Mouse (Mus musculus) olfactory bulb, adult 2 months (tissue): ENCODE measurements around the gene Shh. TPM values are rescaled to one million over a fixed set of nuclear protein-coding genes. Genes with fewer than 3 reads are reported as not detected.

ENCODE experiments used
- H3K27ac ChIP-seq: fragments of 200-500 bp; 2 replicates; pipeline ENCODE4 v1.5.1; 2012; ENCODE audit warnings: low read depth, low read length; ENCODE audit not compliant: insufficient read depth
- H3K4me1 ChIP-seq: fragments of 200-500 bp; 2 replicates; pipeline ENCODE4 v1.6.1; 2012; ENCODE audit warnings: low read length; ENCODE audit not compliant: control insufficient read depth, insufficient read depth
- H3K4me3 ChIP-seq: fragments of 200-500 bp; 2 replicates; pipeline ENCODE4 v1.5.1; 2012; ENCODE audit warnings: mild to moderate bottlenecking, low read depth, low read length, moderate library complexity; ENCODE audit not compliant: insufficient read depth
- CTCF ChIP-seq: fragments of 200-500 bp; IDR thresholded peaks from 2 replicates; pipeline ENCODE4 v1.5.1; 2012; ENCODE audit warnings: low read depth, mild to moderate bottlenecking, low read length, moderate library complexity; ENCODE audit not compliant: insufficient read depth
- POLR2A ChIP-seq: fragments of 200-500 bp; IDR thresholded peaks from 2 replicates; pipeline ENCODE4 v1.6.1; 2012; ENCODE audit warnings: mild to moderate bottlenecking, low read depth, low read length, moderate library complexity; ENCODE audit not compliant: insufficient read depth
- WGBS: fragments of 180-500 bp; shearing (Covaris S2); methylation state at CpG from one replicate; pipeline ENCODE4 v1.1.7; 2018; 5-methylcytosine and 5-hydroxymethylcytosine counted together
- polyA plus RNA-seq: library from polyadenylated mRNA; stranded (reverse); fragments of >200 nt; gene quantifications from 2 replicates; pipeline ENCODE4 v1.2.4, GENCODE M21; 2012; ENCODE audit warnings: low replicate concordance; ENCODE audit not compliant: missing spikeins, insufficient read depth, insufficient read length

Gene Shh
- polyA plus RNA-seq, 1 experiment: not detected

GRCm38 (mm10) chr5:28460556-28461350 is 6.3 kb downstream of the Shh start:
- TF ChIP-seq CTCF (no peak), POLR2A (no peak)
- Histone ChIP-seq H3K27ac (no peak overlapping the region), H3K4me1 (peaks cover 27% of the 10 kb centered on the region), H3K4me3 (no peak overlapping the region)
- 22% methylated on average over 17 of the region's 17 CpGs for WGBS

DNA sequence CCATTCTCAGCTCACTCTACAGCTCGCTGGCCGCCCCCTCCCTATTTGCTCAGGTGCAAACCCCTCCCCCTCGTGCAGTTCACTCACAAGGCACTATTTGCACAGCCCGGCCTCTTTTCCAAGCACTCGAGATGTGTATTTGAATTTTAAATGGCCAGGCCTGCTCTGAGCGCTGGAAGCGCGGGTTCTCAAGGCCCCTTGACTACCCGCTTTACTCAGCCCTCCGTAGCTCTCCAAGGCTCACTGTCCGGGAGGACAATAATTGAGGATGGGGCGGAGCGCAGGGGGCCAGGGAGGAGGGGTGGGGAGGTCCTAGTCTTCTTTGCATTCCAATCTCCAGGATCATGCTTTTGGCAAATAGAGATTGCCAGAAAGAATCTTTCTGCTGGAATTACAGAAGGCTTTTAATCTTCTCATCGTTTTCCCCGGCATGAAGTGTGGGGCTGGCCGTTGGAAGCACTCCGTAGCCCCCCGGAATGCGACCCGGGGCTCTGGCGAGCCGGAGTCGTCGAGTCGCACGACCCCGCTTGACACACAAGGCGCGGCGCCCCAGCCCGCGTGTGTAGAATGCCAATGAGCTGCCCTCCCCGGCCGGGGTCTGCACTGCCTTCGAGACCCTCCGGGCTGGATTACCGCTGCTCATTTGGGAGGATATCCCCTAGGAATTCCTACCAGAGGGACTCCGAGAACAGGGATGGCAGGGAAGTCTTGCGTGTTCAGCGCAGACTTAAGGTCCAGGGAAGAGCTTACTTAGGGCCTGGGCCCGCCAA is 7.4 kb downstream of the Shh start:
- whole genome bisulfite sequencing: 35% methylated on average over 41 of the region's 41 CpGs

DNA sequence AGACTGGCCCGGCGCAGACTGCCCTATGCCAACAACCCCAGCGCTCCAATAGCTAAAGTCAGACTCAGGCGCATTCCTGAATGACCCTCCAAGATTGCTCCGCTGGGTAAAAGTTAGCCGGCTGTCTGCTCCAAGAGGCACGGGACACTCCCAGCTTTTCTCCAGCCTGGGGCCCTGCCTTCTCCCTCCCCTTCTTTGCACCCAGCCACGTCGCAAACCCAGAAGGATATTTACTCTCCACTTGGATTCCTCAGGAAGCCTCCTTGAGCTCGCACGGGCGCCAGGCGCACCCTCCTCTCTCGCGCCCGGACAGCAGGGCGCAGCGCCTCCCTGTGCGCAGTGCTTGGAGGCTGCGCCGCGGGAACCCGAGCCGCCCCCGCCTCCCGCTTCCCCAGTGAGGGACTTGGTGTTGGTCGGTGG is 8.2 kb downstream of the Shh start:
- H3K4me3 ChIP-seq: no peak overlapping the region
- H3K4me1 ChIP-seq: peaks cover 24% of the 10 kb centered on the region
- no peak overlapping the region for H3K27ac ChIP-seq
- WGBS: 21% methylated on average over 27 of the region's 27 CpGs
- TF ChIP-seq POLR2A (no peak), CTCF (no peak)

More for the DNA sequence above, 7.4 kb downstream of the Shh start:
- TF ChIP-seq CTCF (no peak), POLR2A (no peak)
- H3K4me1 ChIP-seq: peaks cover 27% of the 10 kb centered on the region
- no peak overlapping the region for H3K27ac ChIP-seq
- H3K4me3 ChIP-seq: no peak overlapping the region

DNA sequence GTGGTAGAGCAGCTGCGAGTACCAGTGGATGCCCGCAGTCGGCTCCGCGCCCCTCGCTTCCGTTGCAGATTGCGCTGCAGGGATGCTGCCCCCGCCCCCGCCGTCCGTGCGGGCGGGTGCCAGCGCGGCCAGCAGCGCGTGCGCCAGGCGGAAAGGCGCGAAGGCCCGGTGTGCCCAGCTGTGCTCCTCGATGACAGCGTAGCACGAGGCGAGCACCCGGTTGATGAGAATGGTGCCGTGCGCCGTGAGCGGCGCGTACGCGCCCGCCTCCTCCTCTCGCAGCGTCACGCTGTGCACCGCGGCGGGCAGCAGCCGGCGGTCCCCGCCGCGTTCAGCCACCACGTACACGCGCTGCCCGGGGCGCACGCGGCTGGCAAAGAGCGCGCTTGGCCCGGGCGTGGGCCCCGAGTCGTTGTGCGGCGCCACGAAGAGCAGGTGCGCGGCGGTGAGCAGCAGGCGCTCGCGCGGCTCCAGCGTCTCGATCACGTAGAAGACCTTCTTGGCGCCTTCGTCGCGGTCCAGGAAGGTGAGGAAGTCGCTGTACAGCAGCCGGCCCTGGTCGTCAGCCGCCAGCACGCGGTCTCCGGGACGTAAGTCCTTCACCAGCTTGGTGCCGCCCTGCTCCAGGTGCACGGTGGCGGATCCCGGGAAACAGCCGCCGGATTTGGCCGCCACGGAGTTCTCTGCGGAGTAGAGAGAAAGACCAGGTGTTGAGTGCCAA is 9.0 kb downstream of the Shh start:
- Histone ChIP-seq H3K4me1 (peaks cover 18% of the 10 kb centered on the region), H3K4me3 (peak overlapping the region; percentile 31), H3K27ac (no peak overlapping the region)
- WGBS: 7% methylated on average over 95 of the region's 95 CpGs
- TF ChIP-seq POLR2A: no peak

- Histone ChIP-seq H3K4me1 (peaks cover 12% of the 10 kb centered on the region), H3K4me3 (no peak overlapping the region), H3K27ac (no peak overlapping the region)
- 87% methylated on average over 1 of the region's 1 CpGs for WGBS
- TF ChIP-seq POLR2A: no peak
- no peak for TF ChIP-seq CTCF
Observed at GRCm38 (mm10) chr5:28456366-28456765, 10.7 kb downstream of the Shh start.

- WGBS: 94% methylated on average over 5 of the region's 5 CpGs
- peaks cover 12% of the 10 kb centered on the region for H3K4me1 ChIP-seq
- H3K27ac ChIP-seq: no peak overlapping the region
- TF ChIP-seq CTCF (no peak), POLR2A (no peak)
- no peak overlapping the region for H3K4me3 ChIP-seq
Observed at GRCm38 (mm10) chr5:28455721-28456120, 11.3 kb downstream of the Shh start.

DNA sequence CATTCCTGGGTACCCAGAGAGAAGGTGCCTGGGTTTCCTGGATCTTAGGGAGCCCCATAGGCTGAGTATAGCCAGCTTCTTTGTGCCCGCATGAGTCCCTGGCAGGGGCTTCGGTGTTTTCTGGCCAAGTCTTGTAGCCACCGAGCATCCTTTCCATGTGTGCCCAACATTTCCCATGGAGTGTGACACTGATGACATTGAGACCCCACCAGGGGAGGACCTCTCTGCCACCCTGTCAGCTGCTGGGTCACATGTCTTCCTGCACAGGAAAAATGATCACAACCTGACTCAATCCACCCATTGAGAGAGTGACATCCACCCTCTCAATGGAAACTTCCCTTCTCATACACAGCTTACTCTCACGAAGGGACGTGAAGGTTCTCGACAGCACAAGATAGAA is 12.5 kb downstream of the Shh start:
- Histone ChIP-seq H3K27ac (no peak overlapping the region), H3K4me3 (no peak overlapping the region), H3K4me1 (peaks cover 12% of the 10 kb centered on the region)
- 88% methylated on average over 6 of the region's 6 CpGs for WGBS
- TF ChIP-seq CTCF (no peak), POLR2A (no peak)

- peaks cover 8% of the 10 kb centered on the region for H3K4me1 ChIP-seq
- WGBS: 43% methylated on average over 3 of the region's 3 CpGs
- no peak overlapping the region for H3K4me3 ChIP-seq
- no peak for TF ChIP-seq CTCF
- no peak for TF ChIP-seq POLR2A
- no peak overlapping the region for H3K27ac ChIP-seq
Observed at GRCm38 (mm10) chr5:28453523-28453922, 13.5 kb downstream of the Shh start.

GRCm38 (mm10) chr5:28453086-28453485 is 14.0 kb downstream of the Shh start:
- Histone ChIP-seq H3K27ac (no peak overlapping the region), H3K4me1 (peaks cover 4% of the 10 kb centered on the region), H3K4me3 (no peak overlapping the region)
- 87% methylated on average over 5 of the region's 5 CpGs for WGBS
- TF ChIP-seq POLR2A (no peak), CTCF (no peak)
